Mouse (Mus musculus) testis, postnatal 10 days (tissue): Measurements from ENCODE around the gene Pmpca.

Experiments
- DNase-seq: peaks from one replicate; pipeline ENCODE4 v3.0.0; 2021; ENCODE audit warnings: low spot score

Gene Pmpca

GRCm38 (mm10) chr2:26429851-26430250 is 40.7 kb downstream of the Pmpca start:
- no peak for DNase-seq

GRCm38 (mm10) chr2:26434791-26435572 is 45.8 kb downstream of the Pmpca start:
- no peak for DNase-seq

- DNase-seq, result no peak
Measured at GRCm38 (mm10) chr2:26437221-26437620, 48.1 kb downstream of the Pmpca start.

- DNase-seq, result no peak
Measured at GRCm38 (mm10) chr2:26438373-26438772, 49.2 kb downstream of the Pmpca start.

- no peak for DNase-seq
Measured at GRCm38 (mm10) chr2:26439671-26440070, 50.5 kb downstream of the Pmpca start.

GRCm38 (mm10) chr2:26441261-26441660 is 52.1 kb downstream of the Pmpca start:
- no peak for DNase-seq

GRCm38 (mm10) chr2:26441688-26442087 is 52.5 kb downstream of the Pmpca start:
- DNase-seq, result no peak

- no peak for DNase-seq
Measured at GRCm38 (mm10) chr2:26442843-26443242, 53.7 kb downstream of the Pmpca start.

GRCm38 (mm10) chr2:26443876-26444275 is 54.7 kb downstream of the Pmpca start:
- no peak for DNase-seq

GRCm38 (mm10) chr2:26444368-26444767 is 55.2 kb downstream of the Pmpca start:
- no peak for DNase-seq

- DNase-seq, result peak; percentile 100
Measured at GRCm38 (mm10) chr2:26444946-26445665, 56.0 kb downstream of the Pmpca start, which contains the start of gene Sec16a. TSS of gene Sec16a (minus strand) at chr2:26445216.

- peak; percentile 91 for DNase-seq
Measured at GRCm38 (mm10) chr2:26445666-26446445, 56.7 kb downstream of the Pmpca start.

- DNase-seq, result no peak
Measured at GRCm38 (mm10) chr2:26446671-26447070, 57.5 kb downstream of the Pmpca start.
